Mouse (Mus musculus) myocyte (in vitro differentiated cells): Measurements from ENCODE around the gene Maco1. TPM values are rescaled to one million over a fixed set of nuclear protein-coding genes. Genes with fewer than 3 reads are reported as not detected.
A peak's percentile ranks its signal among the peaks of the same experiment; 100 is the strongest.

ENCODE experiments used
- H3K27me3 ChIP-seq: one replicate; pipeline ENCODE4 v1.6.1; 2011; ENCODE audit not compliant: control insufficient read depth, insufficient read depth, insufficient read length
- H3K36me3 ChIP-seq: one replicate; pipeline ENCODE4 v1.6.1; 2011; ENCODE audit not compliant: control insufficient read depth, insufficient read depth
- H3K4me2 ChIP-seq: one replicate; pipeline ENCODE4 v1.6.1; 2011; ENCODE audit warnings: low read depth, control low read depth
- H3K4me3 ChIP-seq: one replicate; pipeline ENCODE4 v1.5.1; 2011; ENCODE audit warnings: mild to moderate bottlenecking, control low read depth, moderate library complexity
- H3K79me2 ChIP-seq: one replicate; pipeline ENCODE4 v1.6.1; 2011; ENCODE audit not compliant: control insufficient read depth, insufficient read depth
- H3ac ChIP-seq: one replicate; pipeline ENCODE4 v1.6.1; 2011; ENCODE audit not compliant: control insufficient read depth, insufficient read length
- CEBPB ChIP-seq: IDR thresholded peaks from 2 replicates; pipeline ENCODE4 v1.6.1; 2011; ENCODE audit warnings: mild to moderate bottlenecking, moderate library complexity; ENCODE audit not compliant: poor library complexity, insufficient read depth, severe bottlenecking
- E2F4 ChIP-seq: IDR thresholded peaks from one replicate; pipeline ENCODE4 v1.6.1; 2011; ENCODE audit warnings: mild to moderate bottlenecking, control low read depth, moderate library complexity; ENCODE audit not compliant: insufficient read depth
- MAX ChIP-seq: IDR thresholded peaks from one replicate; pipeline ENCODE4 v1.6.1; 2011; ENCODE audit warnings: low read depth, mild to moderate bottlenecking, control low read depth
- MYOD1 ChIP-seq, 3 experiments: IDR thresholded peaks; one replicate each; pipeline ENCODE4 v1.6.1; 2011; ENCODE audit warnings: control low read depth in 2 of 3, low read depth in 2 of 3, mild to moderate bottlenecking in 2 of 3, moderate library complexity in 1 of 3; ENCODE audit not compliant: insufficient read length in 2 of 3, control insufficient read depth in 1 of 3
- MYOG ChIP-seq, 3 experiments: IDR thresholded peaks; one replicate each; pipeline ENCODE4 v1.6.1; 2011; ENCODE audit warnings: control low read depth in 2 of 3, low read depth in 2 of 3, mild to moderate bottlenecking in 2 of 3; ENCODE audit not compliant: insufficient read length in 2 of 3, control insufficient read depth in 1 of 3, insufficient read depth in 1 of 3
- POLR2A ChIP-seq: IDR thresholded peaks from one replicate; pipeline ENCODE4 v1.6.1; 2011; ENCODE audit warnings: low read depth, mild to moderate bottlenecking, control low read depth, moderate library complexity; ENCODE audit not compliant: insufficient read length
- POLR2AphosphoS2 ChIP-seq: IDR thresholded peaks from one replicate; pipeline ENCODE4 v1.6.1; 2011; ENCODE audit warnings: low read depth, control low read depth; ENCODE audit not compliant: insufficient read length
- REST ChIP-seq: IDR thresholded peaks from one replicate; pipeline ENCODE4 v1.6.1; 2011; ENCODE audit warnings: mild to moderate bottlenecking, control low read depth, moderate library complexity; ENCODE audit not compliant: insufficient read depth, insufficient read length
- SRF ChIP-seq: IDR thresholded peaks from one replicate; pipeline ENCODE4 v1.6.1; 2011; ENCODE audit warnings: low read depth; ENCODE audit not compliant: control insufficient read depth, insufficient read length
- TCF12 ChIP-seq: IDR thresholded peaks from one replicate; pipeline ENCODE4 v1.6.1; 2011; ENCODE audit warnings: mild to moderate bottlenecking, control low read depth; ENCODE audit not compliant: poor library complexity, insufficient read depth, severe bottlenecking
- TCF3 ChIP-seq: IDR thresholded peaks from one replicate; pipeline ENCODE4 v1.6.1; 2011; ENCODE audit warnings: low read depth, control low read depth; ENCODE audit not compliant: insufficient read length
- USF1 ChIP-seq: IDR thresholded peaks from one replicate; pipeline ENCODE4 v1.6.1; 2011; ENCODE audit warnings: low read depth, mild to moderate bottlenecking, control low read depth, moderate library complexity
- polyA plus RNA-seq: library from polyadenylated mRNA; unstranded; fragments of >200 nt; fragmentation: generic; extraction: Trizol; gene quantifications from one replicate; pipeline ENCODE4 v1.2.1, GENCODE M21; 2012; ENCODE audit warnings: missing spikeins

The Maco1 gene
- polyA plus RNA-seq, 1 experiment, result 19.6 TPM

GRCm38 (mm10) chr4:134883808-134884207 lies 30.7 kb upstream of the Maco1 start:
- Histone ChIP-seq H3K4me3 (no peak overlapping the region), H3K27me3 (no peaks in the 10 kb centered on the region), H3K79me2 (no peaks in the 10 kb centered on the region), H3K4me2 (peak overlapping the region; percentile 24), H3ac (no peak overlapping the region), H3K36me3 (no peaks in the 10 kb centered on the region)
- TF ChIP-seq POLR2AphosphoS2 (no peak), TCF12 (no peak), MYOD1 (IDR thresholded peaks at IDR 0.05; ENCODE audit: control insufficient read depth in 1 of 3, insufficient read length in 2 of 3, low read depth in 2 of 3) (peak in 1 of 3 experiments; percentile 45), USF1 (peak; percentile 43), MYOG (IDR thresholded peaks at IDR 0.05; ENCODE audit: control insufficient read depth in 1 of 3, insufficient read depth in 1 of 3, insufficient read length in 2 of 3, low read depth in 2 of 3) (peak in 1 of 3 experiments; percentile 31)

DNA sequence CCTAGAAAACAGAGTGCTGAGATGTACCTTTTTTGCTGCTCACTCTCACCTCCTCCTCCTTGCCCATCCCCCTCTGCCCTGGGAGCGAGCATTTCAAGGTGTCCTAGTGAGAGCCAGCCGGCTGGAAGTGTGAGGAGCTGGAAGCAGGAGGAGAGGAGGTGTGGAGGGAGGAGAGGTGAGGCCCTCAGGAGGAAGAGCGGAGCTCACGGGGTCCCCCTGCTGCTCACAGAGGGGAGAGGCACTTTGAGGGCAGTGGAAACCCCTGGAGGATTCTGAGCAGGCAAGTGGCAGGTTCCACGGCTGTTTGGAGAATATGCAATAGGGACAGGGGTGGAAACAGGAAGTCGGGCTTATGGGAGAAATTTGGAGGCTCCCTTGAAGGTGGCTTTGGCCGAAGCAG lies 30.1 kb upstream of the Maco1 start:
- no peaks in the 10 kb centered on the region for H3K79me2 ChIP-seq
- no peak for TF ChIP-seq POLR2A
- TF ChIP-seq MYOD1 (IDR thresholded peaks at IDR 0.05; ENCODE audit: control insufficient read depth in 1 of 3, insufficient read length in 2 of 3, low read depth in 2 of 3), result no peak
- TF ChIP-seq MYOG (IDR thresholded peaks at IDR 0.05; ENCODE audit: control insufficient read depth in 1 of 3, insufficient read depth in 1 of 3, insufficient read length in 2 of 3, low read depth in 2 of 3), result no peak
- no peak for TF ChIP-seq TCF12
- TF ChIP-seq MAX, result no peak
- no peak for TF ChIP-seq REST
- no peak for TF ChIP-seq E2F4
- TF ChIP-seq SRF, result no peak
- no peak for TF ChIP-seq USF1
- no peak for TF ChIP-seq POLR2AphosphoS2
- no peak for TF ChIP-seq TCF3
- TF ChIP-seq CEBPB, result no peak
- no peak overlapping the region for H3ac ChIP-seq
- H3K4me2 ChIP-seq, result peak overlapping the region; percentile 24
- H3K36me3 ChIP-seq, result no peaks in the 10 kb centered on the region
- no peak overlapping the region for H3K4me3 ChIP-seq
- H3K27me3 ChIP-seq, result no peaks in the 10 kb centered on the region

GRCm38 (mm10) chr4:134880041-134880440 lies 26.9 kb upstream of the Maco1 start:
- Histone ChIP-seq H3K36me3 (no peaks in the 10 kb centered on the region), H3K4me3 (no peak overlapping the region), H3ac (no peak overlapping the region), H3K4me2 (no peak overlapping the region), H3K27me3 (no peaks in the 10 kb centered on the region), H3K79me2 (no peaks in the 10 kb centered on the region)
- TF ChIP-seq TCF3, result no peak
- no peak for TF ChIP-seq MYOG (IDR thresholded peaks at IDR 0.05; ENCODE audit: control insufficient read depth in 1 of 3, insufficient read depth in 1 of 3, insufficient read length in 2 of 3, low read depth in 2 of 3)
- TF ChIP-seq MYOD1 (IDR thresholded peaks at IDR 0.05; ENCODE audit: control insufficient read depth in 1 of 3, insufficient read length in 2 of 3, low read depth in 2 of 3), result no peak
- no peak for TF ChIP-seq SRF
- TF ChIP-seq MAX, result no peak
- no peak for TF ChIP-seq REST
- no peak for TF ChIP-seq TCF12
- TF ChIP-seq POLR2A, result no peak
- no peak for TF ChIP-seq CEBPB
- TF ChIP-seq USF1, result no peak
- TF ChIP-seq E2F4, result no peak

- no peak overlapping the region for H3K4me2 ChIP-seq
- H3ac ChIP-seq, result no peak overlapping the region
- H3K4me3 ChIP-seq, result no peak overlapping the region
- TF ChIP-seq TCF3, result no peak
- no peaks in the 10 kb centered on the region for H3K79me2 ChIP-seq
- H3K27me3 ChIP-seq, result no peaks in the 10 kb centered on the region
- H3K36me3 ChIP-seq, result no peaks in the 10 kb centered on the region
Observed at GRCm38 (mm10) chr4:134879410-134879981, 26.4 kb upstream of the Maco1 start.

DNA sequence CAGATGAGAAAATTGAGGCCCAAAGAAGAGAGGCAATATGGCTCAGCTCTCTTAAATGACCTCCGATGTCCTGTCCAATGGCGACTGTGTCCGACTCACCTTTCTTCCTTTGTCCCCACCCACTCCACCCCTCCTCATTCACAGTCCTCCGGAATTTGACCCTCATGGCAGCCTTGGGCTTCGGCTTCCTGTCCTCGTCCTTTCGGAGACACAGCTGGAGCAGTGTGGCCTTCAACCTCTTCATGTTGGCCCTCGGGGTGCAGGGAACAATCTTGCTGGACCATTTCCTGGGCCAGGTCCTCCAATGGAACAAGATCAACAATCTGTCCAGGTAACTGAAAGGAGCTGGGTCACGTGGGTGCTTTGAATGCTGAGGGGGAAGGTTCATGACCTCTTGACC lies 23.0 kb upstream of the Maco1 start:
- Histone ChIP-seq H3K4me3 (no peak overlapping the region), H3K36me3 (no peaks in the 10 kb centered on the region), H3ac (no peak overlapping the region), H3K79me2 (no peaks in the 10 kb centered on the region), H3K27me3 (no peaks in the 10 kb centered on the region), H3K4me2 (no peak overlapping the region)
- TF ChIP-seq SRF, result no peak
- TF ChIP-seq MYOD1 (IDR thresholded peaks at IDR 0.05; ENCODE audit: control insufficient read depth in 1 of 3, insufficient read length in 2 of 3, low read depth in 2 of 3), result no peak
- no peak for TF ChIP-seq E2F4
- no peak for TF ChIP-seq MAX
- no peak for TF ChIP-seq POLR2AphosphoS2
- no peak for TF ChIP-seq TCF3
- TF ChIP-seq TCF12, result no peak
- TF ChIP-seq POLR2A, result no peak
- TF ChIP-seq MYOG (IDR thresholded peaks at IDR 0.05; ENCODE audit: control insufficient read depth in 1 of 3, insufficient read depth in 1 of 3, insufficient read length in 2 of 3, low read depth in 2 of 3), result no peak
- TF ChIP-seq REST, result no peak
- no peak for TF ChIP-seq USF1
- no peak for TF ChIP-seq CEBPB
